11 mouse cellular contexts compared by ENCODE assay signal in the genomic region with DNA sequence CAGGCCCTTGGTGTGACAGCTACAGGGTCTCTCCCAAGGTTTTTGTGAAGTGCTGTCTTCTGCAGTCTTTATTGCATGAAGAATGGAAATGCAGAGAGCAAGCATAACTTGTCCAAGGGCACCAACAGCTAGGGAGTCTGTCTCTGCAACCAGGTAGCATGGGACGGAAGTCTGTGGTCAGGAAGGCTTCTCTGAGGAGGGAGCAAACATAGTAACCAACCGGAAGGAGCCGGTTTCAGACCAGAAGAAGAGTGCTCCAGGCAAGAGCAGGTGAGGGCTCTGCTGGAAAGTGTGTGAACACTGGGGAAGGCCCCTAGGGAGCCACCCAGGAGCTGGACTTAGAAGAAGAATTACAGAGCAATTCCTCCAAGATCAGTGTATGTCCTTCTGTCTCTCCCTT. TPM values are rescaled to one million over a fixed set of nuclear protein-coding genes. Genes with fewer than 3 reads are reported as not detected.
DNase-seq lines count a peak whose midpoint lies in the region; ATAC-seq and TF ChIP-seq lines count a peak whose summit lies in the region.
"Had no signal": no experiment of that assay in that cellular context is flagged by ENCODE, and none has a peak within 500 bp of the region (broad histone marks: within the 10 kb centered on the region; RNA-seq: fewer than 3 reads in every experiment).

No protein-coding gene starts in this region.

- no peak for TF ChIP-seq EP300 in heart, adult 2 months (IDR thresholded peaks at IDR 0.05; ENCODE audit: insufficient read depth, low read depth, low read length)

- no peak for ATAC-seq in heart, embryonic 16.5 days (replicated peaks; ENCODE audit: extremely low read depth, insufficient read depth, low FRiP score)

- no peak for DNase-seq in heart, adult 2 months
- DNase-seq in spleen, postnatal 36 days (ENCODE audit: low spot score in 2 of 2), result peak; percentile 72 to 74
- no peak for DNase-seq in spleen, adult 12 weeks (ENCODE audit: low spot score)
- DNase-seq in frontal cortex, adult 2 months (ENCODE audit: extremely low spot score in 1 of 2, low spot score in 1 of 2), result no peak
- DNase-seq in left cerebral cortex, postnatal 36 days (ENCODE audit: low spot score in 2 of 2), result no peak
- no peak for DNase-seq in ovary, postnatal 36 days (ENCODE audit: low spot score)
- DNase-seq: heart, adult 11 months; heart, postnatal 4 days; kidney, adult 11 months had no signal

- intact Hi-C loops in heart, adult 2 months (cut with DNase I), result no loop called here
- intact Hi-C loops in left cerebral cortex, postnatal 36 days (cut with DNase I), result no loop called here

- 63% methylated on average over 3 of the region's 3 CpGs for WGBS in heart, embryonic 16.5 days
- WGBS in heart, adult 2 months, result 79% methylated on average over 3 of the region's 3 CpGs
- 85% methylated on average over 3 of the region's 3 CpGs for WGBS in small intestine, adult 2 months

- H3K79me2 ChIP-seq in heart, adult 2 months (replicated peaks; ENCODE audit: control insufficient read depth, insufficient read depth, low read length), result no peaks in the 10 kb centered on the region

- no peak overlapping the region for H3K9ac ChIP-seq in heart, embryonic 16.5 days (ENCODE audit: low read length)
- no peak overlapping the region for H3K9ac ChIP-seq in heart, adult 2 months (ENCODE audit: low read depth, low read length)

- H3K36me3 ChIP-seq in heart, embryonic 16.5 days (ENCODE audit: control insufficient read depth, insufficient read depth), result no peaks in the 10 kb centered on the region
- H3K36me3 ChIP-seq in heart, adult 2 months (ENCODE audit: control insufficient read depth, insufficient read depth, low read length), result no peaks in the 10 kb centered on the region
- no peaks in the 10 kb centered on the region for H3K36me3 ChIP-seq in small intestine, adult 2 months (ENCODE audit: control insufficient read depth, insufficient read depth, low read length)

- peak overlapping the region; percentile 23; the same call in 1 of the 2 replicates for H3K27ac ChIP-seq in heart, embryonic 16.5 days (ENCODE audit: low read length)
- no peak overlapping the region for H3K27ac ChIP-seq in heart, adult 2 months
- peak overlapping the region; percentile 60; the same call in 1 of the 2 replicates for H3K27ac ChIP-seq in small intestine, adult 2 months (ENCODE audit: insufficient read depth, low read depth, low read length)

- TF ChIP-seq CTCF in heart, adult 2 months (IDR thresholded peaks at IDR 0.05), result no peak
- TF ChIP-seq CTCF in small intestine, adult 2 months (IDR thresholded peaks at IDR 0.05; ENCODE audit: extremely low read depth, insufficient read length, insufficient replicate concordance, low read depth, low read length), result no peak

- peaks cover 9% of the 10 kb centered on the region for H3K27me3 ChIP-seq in heart, embryonic 16.5 days (ENCODE audit: control insufficient read depth, insufficient read depth, low read length)
- H3K27me3 ChIP-seq in heart, adult 2 months (ENCODE audit: control insufficient read depth, insufficient read depth, low read length), result no peaks in the 10 kb centered on the region
- H3K27me3 ChIP-seq in small intestine, adult 2 months (ENCODE audit: control insufficient read depth, insufficient read depth, low read length), result no peaks in the 10 kb centered on the region; the same call in 1 of the 2 replicates

- H3K4me3 ChIP-seq in heart, embryonic 16.5 days (ENCODE audit: low read length), result no peak overlapping the region
- H3K4me3 ChIP-seq in heart, adult 2 months, result no peak overlapping the region
- H3K4me3 ChIP-seq in small intestine, adult 2 months (ENCODE audit: low read depth, low read length), result no peak overlapping the region

- no peaks in the 10 kb centered on the region for H3K9me3 ChIP-seq in heart, embryonic 16.5 days (replicated peaks; ENCODE audit: control insufficient read depth, low read length)

- no peak overlapping the region for H3K4me2 ChIP-seq in heart, embryonic 16.5 days (ENCODE audit: low read depth, low read length)

- H3K4me1 ChIP-seq in heart, embryonic 16.5 days (ENCODE audit: control insufficient read depth, insufficient read depth, low read length), result peaks cover 28% of the 10 kb centered on the region
- H3K4me1 ChIP-seq in heart, adult 2 months (ENCODE audit: control insufficient read depth, insufficient read depth, low read length), result peaks cover 6% of the 10 kb centered on the region
- H3K4me1 ChIP-seq in small intestine, adult 2 months (ENCODE audit: control insufficient read depth, insufficient read depth, insufficient read length, low read length), result peaks cover 22% of the 10 kb centered on the region

- TF ChIP-seq POLR2A in heart, adult 2 months (IDR thresholded peaks at IDR 0.05; ENCODE audit: insufficient read depth, low read depth, low read length), result no peak
- no peak for TF ChIP-seq POLR2A in small intestine, adult 2 months (IDR thresholded peaks at IDR 0.05; ENCODE audit: low read depth, low read length)

RNA-seq across cellular contexts. Expression of gene Fgr, which starts 1.8 kb away (rescaled TPM):
- 0.70 and 1.4 TPM in 2 replicates for polyA plus RNA-seq in heart, embryonic 16.5 days (2015; fragmentation: Nextera tagmentation; extraction: Ambion mirVana)
- total RNA-seq in heart, adult 2 months (2021), result under 1 TPM; 0.43 to 0.47 TPM
- 0.73 and 1.7 TPM in 2 replicates for polyA plus RNA-seq in heart, adult 2 months (2012; rRNA removed)
- 3.5 and 3.8 TPM in 2 replicates for polyA plus RNA-seq in small intestine, adult 2 months (2012; rRNA removed)
- 0.18 and 0.19 TPM in 2 replicates for polyA plus RNA-seq in frontal cortex, adult 2 months (2012; rRNA removed)
- total RNA-seq in left cerebral cortex, postnatal 36 days (2021), result under 1 TPM in 1 of 2 experiments, not detected in 1; 0.17 TPM

RNA-seq across cellular contexts. Expression of gene Ahdc1, which starts 39.0 kb away (rescaled TPM):
- polyA plus RNA-seq in heart, embryonic 16.5 days (2015; fragmentation: Nextera tagmentation; extraction: Ambion mirVana), result 7.1 and 7.2 TPM in 2 replicates
- 10 to 100 TPM; 42.6 to 50.9 TPM for total RNA-seq in heart, adult 2 months (2021)
- 19.5 and 21.8 TPM in 2 replicates for polyA plus RNA-seq in heart, adult 2 months (2012; rRNA removed)
- 13.8 and 23.7 TPM in 2 replicates for polyA plus RNA-seq in small intestine, adult 2 months (2012; rRNA removed)
- 28.5 and 28.6 TPM in 2 replicates for polyA plus RNA-seq in frontal cortex, adult 2 months (2012; rRNA removed)
- 100 to 1,000 TPM in 1 of 2 experiments, 10 to 100 TPM in 1; 91.3 to 110 TPM for total RNA-seq in left cerebral cortex, postnatal 36 days (2021)

RNA-seq across cellular contexts. Expression of gene Fam76a, which starts 49.7 kb away (rescaled TPM):
- 41.5 and 46.2 TPM in 2 replicates for polyA plus RNA-seq in heart, embryonic 16.5 days (2015; fragmentation: Nextera tagmentation; extraction: Ambion mirVana)
- 10 to 100 TPM; 29.5 to 45.1 TPM for total RNA-seq in heart, adult 2 months (2021)
- polyA plus RNA-seq in heart, adult 2 months (2012; rRNA removed), result 13.3 and 16.3 TPM in 2 replicates
- polyA plus RNA-seq in small intestine, adult 2 months (2012; rRNA removed), result 3.4 and 10.7 TPM in 2 replicates
- polyA plus RNA-seq in frontal cortex, adult 2 months (2012; rRNA removed), result 33.3 and 38.7 TPM in 2 replicates
- total RNA-seq in left cerebral cortex, postnatal 36 days (2021), result 10 to 100 TPM; 49.9 to 57.7 TPM

Comparison
In these comparisons a context has a peak if more than half of its experiments do, and no peak if none do; other contexts are left out.
1. DNase-seq: peak in spleen, postnatal 36 days (2 of 2); none in heart, adult 2 months (0 of 2), spleen, adult 12 weeks (single experiment), frontal cortex, adult 2 months (0 of 2), left cerebral cortex, postnatal 36 days (0 of 2) and ovary, postnatal 36 days (single experiment).